Mouse (Mus musculus): ENCODE results near the gene Srbd1.
A peak's percentile ranks its signal among the peaks of the same experiment; 100 is the strongest.

Gene Srbd1

DNA sequence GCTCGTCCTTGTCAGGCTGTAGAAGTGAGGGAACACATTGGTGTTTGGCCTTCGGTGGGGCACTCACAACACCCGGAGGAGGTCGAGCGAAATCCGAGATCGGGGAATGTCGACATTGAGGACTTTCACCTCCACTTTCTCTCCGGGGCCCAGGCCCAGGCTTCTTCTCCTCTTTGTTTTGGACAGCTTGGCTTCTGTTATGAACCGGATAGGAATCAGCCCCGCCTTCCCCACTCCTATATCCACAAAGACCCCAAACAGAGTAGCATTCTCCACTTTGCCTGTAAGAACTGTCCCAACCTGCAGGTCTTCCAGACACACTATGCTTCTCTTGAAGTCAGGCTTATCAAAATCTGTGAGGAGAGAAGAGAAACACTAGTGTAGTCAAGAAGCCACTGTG is 159.8 kb downstream of the Srbd1 start:
- no peak for DNase-seq (ENCODE audit: low read depth, low spot score)

DNA sequence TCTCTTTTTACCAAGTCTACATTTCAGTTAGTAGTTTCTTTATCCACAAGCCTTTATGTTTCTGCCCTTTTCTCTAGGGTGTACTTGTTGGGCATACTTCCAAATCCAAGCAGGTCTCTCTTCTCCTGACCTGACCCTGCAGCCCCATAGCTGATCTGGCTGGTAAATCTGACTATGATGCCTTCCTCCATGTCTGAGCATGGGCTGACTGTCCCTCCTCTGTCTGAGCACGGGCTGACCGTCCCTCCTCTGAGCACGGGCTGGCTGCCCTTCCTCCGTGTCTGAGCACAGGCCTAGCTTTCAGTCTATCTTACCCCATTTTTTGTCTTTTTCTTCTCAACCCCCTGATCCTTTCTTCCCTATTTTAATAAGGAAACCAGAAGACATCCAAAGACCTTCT is 162.7 kb downstream of the Srbd1 start:
- DNase-seq (ENCODE audit: low read depth, low spot score), result no peak

DNA sequence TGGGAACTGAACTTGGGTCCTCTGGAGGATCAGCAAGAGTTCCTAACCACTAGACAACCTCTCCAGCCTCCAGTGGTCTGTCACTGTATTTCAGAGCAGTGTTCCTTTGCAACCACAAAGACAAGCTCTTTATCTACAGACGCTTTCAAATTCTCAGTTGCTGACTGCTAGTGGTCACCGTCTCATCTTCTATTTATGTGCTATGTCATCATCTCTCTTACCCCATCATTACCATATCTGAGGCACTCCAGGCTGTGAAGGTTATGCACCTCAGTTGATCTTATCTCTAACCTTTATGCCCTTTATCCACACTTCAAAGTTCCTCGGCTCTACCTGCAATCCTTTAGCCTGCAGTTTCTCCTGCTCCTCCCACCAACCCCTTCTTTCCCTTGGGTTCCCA is 163.1 kb downstream of the Srbd1 start:
- DNase-seq (ENCODE audit: low read depth, low spot score), result no peak

DNA sequence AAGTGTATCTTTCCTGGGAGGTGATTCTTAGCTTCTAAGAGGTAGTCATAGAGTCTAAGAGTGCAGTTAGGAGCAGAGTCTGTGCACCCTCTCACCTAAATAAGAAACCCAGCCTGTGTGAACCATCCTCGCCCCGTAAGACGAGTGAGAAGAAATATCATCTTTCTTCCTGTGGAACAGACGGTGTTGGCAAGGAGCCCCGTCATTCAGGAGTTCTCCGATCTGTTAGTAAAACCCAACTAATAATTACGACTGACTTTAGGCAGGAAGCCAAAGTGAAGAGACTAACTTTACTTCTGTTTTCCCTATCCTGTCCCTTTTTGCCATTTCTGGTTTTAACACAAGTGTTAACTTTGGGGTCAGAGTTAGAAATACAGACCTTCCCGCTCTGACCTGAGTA is 166.1 kb downstream of the Srbd1 start:
- DNase-seq (ENCODE audit: low read depth, low spot score), result no peak

DNA sequence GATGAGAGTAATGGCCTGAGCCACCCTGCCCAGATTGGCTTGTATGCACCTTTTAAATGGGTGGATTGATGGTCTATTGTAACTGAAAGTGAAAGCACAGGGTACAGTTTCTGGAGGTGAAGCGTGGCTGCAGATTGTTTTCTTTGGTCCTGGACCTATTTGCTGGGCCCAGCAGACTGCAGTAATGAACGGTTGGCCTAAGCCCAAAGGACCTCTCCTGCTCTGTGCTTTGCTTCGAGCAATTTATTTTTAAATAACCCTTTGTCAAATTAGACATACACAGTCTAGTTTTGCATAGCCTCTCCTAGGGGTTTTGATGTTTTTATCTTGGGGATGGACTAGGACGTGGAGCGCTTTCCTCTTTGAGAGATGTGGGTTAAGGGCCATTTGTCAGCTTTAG is 169.9 kb downstream of the Srbd1 start:
- DNase-seq (ENCODE audit: low read depth, low spot score), result no peak

DNA sequence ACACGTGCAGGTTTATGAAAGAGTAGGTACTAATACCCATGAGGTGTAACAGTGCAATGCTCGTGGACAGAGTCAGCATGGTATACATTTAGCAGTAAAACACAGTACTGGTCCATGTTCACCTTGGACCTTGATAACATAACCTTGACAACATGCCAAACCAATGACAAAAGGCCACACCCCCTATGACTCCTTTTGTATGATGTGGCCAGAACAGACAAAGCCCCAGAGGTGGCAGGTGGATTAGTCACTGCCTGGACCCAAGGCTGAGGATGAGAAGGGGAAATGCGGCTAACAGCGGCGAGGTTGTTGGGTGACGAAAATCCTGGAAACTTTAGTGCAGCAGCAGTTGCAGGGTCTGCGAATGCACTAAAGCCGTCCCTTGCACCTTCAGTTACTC is 170.4 kb downstream of the Srbd1 start:
- no peak for DNase-seq (ENCODE audit: low read depth, low spot score)

DNA sequence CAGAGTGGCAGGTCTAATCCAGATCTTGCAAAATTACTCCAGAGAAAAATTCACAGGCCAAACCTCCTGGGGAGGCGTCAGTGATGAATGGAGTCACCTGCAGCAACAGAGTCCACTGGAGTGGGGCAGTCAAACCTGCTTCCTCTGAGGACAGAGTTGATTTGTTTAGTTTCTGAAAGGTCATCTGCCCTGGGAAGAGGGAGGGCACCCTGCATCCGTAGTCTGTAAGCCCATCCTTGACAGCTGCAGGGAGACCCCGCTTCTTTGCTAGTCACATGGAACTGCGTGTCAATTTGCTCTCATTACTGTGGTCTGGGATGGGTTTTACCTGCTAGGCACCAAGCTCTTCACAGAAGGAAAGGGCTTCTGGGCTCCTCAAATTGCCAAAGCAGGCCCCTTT is 173.9 kb downstream of the Srbd1 start:
- DNase-seq (ENCODE audit: low read depth, low spot score), result peak; percentile 18

DNA sequence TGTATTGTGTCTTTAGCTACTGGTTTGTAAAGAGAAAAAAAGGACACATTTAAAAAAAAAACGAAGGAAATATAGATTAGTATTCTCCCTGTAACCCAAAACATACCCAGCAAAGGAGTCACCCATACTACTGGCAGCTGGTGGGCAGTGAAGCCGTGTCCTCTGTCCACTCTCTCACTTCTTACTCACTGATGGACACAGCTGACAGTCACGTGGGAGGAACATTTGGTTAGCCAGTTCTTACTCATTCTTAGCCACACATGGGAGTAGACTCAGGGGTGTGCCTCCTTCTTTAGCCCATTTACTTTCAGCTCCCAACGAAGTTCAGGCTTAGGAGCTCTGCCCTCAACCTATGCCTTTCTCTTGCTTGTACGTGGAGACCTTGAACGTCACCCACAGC is 183.3 kb downstream of the Srbd1 start:
- no peak for DNase-seq (ENCODE audit: low read depth, low spot score)

DNA sequence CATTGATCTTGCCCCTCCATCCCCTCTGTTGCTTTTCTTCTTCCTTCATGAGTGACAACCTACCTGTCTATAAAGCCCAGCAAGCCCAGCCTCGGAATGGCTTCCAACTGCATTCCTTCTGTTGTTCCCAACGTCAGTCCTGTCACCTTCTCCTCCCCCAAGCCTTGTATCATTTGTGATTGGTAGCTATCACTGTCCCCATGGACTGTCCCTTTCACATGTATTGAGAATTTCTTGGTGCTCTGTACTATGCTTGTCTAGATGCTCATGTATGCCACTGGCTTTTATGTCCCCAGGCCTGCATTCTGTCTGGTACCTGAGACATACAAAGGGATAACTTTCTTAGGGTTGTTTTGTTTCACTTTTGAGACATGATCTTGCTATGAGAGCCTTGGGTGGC is 193.2 kb downstream of the Srbd1 start:
- no peak for DNase-seq (ENCODE audit: low read depth, low spot score)

DNA sequence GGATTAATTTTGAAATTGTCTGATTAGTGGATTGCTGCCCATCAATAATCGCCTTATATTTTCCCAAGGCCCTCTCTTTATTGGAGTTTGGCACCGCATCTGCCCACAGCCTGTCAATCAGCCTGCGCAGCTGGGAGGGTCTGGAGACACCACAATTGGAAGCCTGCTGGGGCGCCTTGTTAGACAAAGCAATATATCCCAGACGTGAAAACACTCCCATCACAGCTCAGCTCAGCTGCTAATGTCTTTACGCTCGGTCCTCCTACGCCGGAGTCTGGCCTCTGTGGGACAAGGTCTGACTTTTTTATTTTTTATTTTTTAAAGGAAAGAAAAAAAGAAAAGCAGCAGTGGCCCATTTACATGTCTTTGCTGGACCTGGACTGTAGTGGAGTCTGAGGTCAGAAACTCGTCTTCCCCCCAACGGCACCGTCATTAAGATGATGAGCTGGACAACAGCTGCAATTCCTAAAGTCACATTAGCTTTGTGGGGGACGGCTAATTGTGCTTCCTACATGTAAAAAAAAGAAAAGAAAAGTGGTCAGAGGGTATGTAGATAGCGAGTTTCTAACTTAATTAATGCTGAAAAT is 195.0 kb downstream of the Srbd1 start:
- peak; percentile 43 for DNase-seq (ENCODE audit: low read depth, low spot score)

DNA sequence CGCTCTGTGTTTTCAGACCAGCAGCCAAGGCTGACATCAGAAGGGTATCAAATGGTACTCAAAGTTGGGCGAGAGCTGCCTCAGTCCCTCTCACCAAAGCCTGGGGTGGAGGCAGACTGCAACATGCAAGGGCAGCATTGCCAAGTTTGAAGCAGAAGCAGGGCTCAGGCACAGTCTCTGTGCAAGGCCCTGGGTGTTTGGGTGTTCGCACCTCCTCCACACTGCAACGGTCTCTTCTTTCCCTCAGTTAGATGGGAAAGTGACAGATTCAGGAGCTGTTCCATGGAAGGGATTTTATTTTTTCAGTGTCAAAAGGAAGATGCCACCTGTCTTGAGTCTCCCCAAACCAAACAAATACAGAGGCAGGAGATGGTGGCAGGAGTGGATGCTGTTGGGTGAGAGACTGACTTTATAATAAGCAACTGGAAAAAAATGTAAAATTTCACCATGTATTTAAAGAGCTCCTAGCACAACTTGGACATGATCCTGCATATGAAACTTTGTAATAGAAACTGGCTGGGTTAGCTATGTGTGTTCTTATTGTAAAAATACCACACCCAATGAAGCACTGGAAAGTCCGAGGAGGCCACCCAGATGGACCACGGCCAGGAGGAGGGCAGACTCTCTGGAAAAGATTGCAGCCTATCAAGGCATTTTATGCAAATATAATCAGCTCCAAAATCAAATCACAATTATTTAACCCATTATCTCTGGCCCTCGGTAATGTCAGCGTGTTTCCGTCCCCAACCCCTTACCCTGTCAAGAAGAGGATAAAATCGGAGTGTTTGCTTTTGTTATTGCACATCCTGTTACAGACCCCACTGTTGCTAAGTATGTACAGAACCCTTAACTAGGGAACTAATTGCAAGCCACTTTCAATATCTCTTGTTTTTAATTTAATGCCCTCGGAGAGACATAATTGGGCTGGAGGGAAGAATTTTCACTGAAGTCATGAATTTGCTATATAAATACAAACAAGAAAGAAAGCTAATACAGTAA is 195.8 kb downstream of the Srbd1 start:
- DNase-seq (ENCODE audit: low read depth, low spot score), result no peak

DNA sequence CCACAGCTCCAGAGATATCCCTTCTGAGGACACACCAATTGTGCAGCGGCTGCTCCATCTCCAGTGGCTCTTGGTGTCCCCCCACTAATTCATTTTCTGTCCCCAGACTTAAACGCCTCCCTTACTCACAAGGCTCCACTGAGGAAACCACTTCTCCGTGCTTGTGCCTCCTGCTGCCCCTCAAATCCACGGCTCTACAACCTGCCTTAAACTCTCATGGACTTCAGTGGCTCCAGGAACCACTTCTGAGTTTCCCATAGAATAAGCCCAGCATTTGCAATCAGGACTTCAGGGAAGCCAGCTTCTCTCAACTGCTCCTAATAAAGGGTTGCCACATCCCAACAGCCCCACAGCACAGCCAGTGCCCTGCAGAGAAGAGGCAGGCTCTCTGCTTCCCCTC is 200.2 kb downstream of the Srbd1 start:
- DNase-seq (ENCODE audit: low read depth, low spot score), result no peak

DNA sequence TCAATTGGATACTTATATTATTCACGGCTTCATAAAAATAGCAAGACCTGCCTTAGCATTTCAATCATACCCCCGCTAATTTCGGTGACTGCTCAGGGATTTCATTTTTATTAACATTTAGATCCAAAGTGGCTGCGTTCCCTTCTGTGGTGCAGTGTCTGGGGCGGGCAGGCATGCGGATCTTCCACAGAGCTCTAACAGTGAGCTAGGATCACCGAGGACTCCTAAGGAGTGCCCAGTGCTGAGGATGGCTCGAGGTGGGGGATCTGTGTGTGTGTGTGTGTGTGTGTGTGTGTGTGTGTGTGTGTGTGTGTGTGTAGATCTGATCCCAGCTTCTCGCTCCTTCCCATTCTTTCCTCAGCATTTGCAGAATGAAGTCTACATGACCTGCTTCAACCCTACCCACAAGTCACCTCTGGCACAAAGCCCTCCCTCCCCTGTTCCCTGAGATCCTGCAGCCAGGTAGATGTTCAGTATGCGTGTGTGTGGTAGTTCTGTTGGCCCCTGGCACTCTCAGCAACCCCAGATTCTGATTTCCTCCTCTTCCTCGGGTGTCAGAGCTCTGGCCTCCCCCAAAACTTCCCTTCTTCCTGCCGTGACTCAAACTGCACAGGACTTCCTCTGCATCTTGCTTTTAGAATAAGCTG is 200.9 kb downstream of the Srbd1 start:
- DNase-seq (ENCODE audit: low read depth, low spot score), result no peak

DNA sequence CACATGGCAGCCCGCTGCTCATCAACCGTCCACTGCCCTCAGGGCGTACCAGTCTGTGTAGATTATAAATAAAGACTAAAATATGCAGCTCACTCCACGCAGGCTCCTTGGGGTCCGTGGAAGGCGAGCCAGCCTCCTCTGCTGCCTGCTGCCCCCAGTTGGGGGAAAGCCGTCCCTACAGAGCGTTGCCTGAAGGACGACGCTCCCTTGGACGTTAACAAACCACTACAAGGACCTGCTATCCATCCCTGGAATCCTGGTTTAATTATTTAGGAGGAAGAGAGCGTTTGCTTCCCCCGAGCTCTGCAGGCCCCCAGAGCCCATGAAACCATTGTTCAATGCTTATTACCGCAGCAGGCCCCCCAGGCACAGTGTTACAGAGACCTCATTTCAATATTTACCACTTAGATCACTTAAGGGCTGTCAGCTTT is 201.4 kb downstream of the Srbd1 start:
- DNase-seq (ENCODE audit: low read depth, low spot score), result no peak

DNA sequence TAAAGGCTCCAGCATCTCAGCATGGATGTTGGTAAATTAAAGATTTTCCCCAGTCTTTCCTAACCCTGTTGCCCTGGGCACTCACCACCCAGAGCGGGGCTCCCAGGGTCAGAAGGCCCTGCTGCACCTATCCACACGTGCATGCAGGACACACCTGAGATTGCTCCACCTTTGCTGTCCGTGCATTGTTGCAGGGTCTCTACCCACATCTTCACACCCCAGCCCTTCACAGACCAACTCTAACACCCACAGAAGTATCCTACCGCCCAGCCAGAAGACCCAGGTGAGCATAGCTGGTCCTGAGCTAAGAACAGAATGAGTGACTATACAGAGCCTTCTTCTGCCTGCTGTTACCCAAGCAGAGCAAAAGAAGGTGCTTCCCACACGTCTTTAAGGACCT is 201.9 kb downstream of the Srbd1 start:
- DNase-seq (ENCODE audit: low read depth, low spot score), result no peak

DNA sequence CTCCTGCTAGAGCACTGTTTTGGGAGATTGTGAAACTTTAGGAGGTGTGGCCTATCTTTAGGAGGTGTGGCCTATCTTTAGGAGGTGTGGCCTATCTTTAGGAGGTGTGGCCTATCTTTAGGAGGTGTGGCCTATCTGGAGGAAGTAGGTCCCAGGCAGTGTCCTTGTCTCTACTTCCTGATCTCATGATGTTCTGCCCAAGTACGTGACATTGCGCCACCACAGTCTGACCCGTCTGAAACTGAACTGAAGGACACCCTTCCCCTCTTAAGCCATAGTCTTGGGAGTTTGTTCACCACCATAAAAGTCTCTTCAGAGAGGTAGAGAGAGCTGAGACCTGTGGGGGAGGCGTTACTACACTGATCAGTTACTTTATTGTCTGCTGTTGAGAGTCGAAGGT is 202.9 kb downstream of the Srbd1 start:
- DNase-seq (ENCODE audit: low read depth, low spot score), result no peak

DNA sequence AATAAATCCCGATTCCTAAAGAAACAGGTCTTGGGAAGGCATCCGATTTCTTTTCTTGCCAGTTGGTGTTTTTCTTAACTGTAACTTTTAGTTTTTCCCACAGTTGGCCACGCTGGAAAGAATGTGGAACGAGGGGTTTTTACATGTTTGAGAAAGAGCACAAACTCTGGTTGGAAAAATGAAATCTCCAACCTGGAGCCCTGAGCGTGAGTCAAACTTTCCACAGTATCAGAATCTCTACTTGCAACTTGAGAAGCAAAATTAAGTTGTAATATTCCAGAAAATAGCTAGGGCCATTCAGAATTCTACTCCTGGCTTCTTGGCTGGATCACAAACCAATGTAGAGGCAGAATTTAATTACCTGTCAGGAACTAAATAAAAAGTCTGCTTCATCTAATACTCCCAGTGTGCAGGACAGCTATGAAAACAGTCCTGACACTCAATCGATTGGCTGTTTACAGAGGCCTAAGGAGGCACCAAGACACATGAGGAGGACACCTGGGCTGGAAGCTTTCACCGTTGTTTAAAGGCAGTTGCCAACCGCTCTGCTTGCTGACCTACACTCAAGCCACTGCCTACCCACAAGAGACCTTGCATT is 203.7 kb downstream of the Srbd1 start:
- DNase-seq (ENCODE audit: low read depth, low spot score), result no peak

DNA sequence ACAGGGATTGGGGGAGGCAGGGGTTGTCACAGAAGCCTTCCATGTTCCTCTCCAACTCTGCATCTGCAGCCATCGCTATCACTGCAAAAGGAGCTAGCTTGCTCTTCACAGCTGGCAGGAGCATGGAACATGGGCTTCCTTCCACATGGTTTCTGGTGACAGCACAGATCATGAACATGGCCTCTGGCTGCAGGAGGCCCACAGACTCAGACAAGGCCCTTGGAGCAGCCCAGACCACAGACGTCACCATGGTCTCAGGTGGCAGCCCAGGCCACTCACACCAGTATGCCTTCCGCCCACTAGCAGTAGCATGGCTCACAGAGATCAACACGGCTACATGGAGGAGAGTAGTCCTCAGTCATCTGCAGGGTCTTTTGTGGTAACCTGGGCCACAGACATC is 207.8 kb downstream of the Srbd1 start:
- no peak for DNase-seq (ENCODE audit: low read depth, low spot score)

DNA sequence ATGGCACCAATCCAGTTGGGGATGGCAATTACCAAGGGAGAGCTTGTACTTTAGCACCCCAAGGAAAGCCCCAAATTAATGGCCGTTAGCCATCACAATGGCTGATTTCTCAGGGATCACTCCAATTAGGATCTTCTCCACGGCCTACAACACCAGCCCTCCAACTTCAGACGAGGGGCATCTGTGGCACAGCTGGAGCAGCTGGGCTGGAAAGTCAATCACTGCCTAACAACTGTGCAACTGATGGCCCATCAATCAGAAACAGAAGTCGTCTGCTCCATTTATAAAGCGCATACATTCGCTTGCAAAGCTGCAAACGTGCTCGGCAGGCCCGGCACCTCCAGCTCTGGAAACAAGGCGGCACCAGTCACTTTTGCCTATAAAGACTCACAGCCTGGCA is 209.7 kb downstream of the Srbd1 start:
- peak; percentile 55 for DNase-seq (ENCODE audit: low read depth, low spot score)

Data from mesoderm, embryonic 11.5 days (tissue).